Mouse (Mus musculus) layer of hippocampus, postnatal 36 days (tissue): Measurements from ENCODE around the gene Ireb2. TPM values are rescaled to one million over a fixed set of nuclear protein-coding genes. Genes with fewer than 3 reads are reported as not detected.
"Not testable (repeated sequence)": the region's sequence is repeated elsewhere in the genome, so short reads cannot be mapped to it uniquely, and the experiment has no call there.

ENCODE experiments used
- DNase-seq, 2 experiments: peaks; one replicate each; pipeline ENCODE4 v3.0.0; 2022
- total RNA-seq, 2 experiments: library from RNA; stranded (reverse); gene quantifications; 2 replicates each; pipeline ENCODE4 v1.2.3; 2021

Gene Ireb2
- total RNA-seq, 2 experiments from 2014 or later = 53.1 to 56.3 TPM

- DNase-seq = no peak
Measured at GRCm38 (mm10) chr9:54909446-54909845, 45.9 kb downstream of the Ireb2 start.

- DNase-seq = no peak
Measured at GRCm38 (mm10) chr9:54915576-54915975, 52.0 kb downstream of the Ireb2 start.

GRCm38 (mm10) chr9:54916401-54916800 lies 52.8 kb downstream of the Ireb2 start:
- no peak for DNase-seq

GRCm38 (mm10) chr9:54917010-54917677 lies 53.6 kb downstream of the Ireb2 start, which contains the start of gene Hykk:
TSS of gene Hykk (plus strand) at chr9:54917283.
- peak; percentile 85 for DNase-seq

GRCm38 (mm10) chr9:54918191-54918590 lies 54.6 kb downstream of the Ireb2 start:
- no peak for DNase-seq

- DNase-seq = no peak
Measured at GRCm38 (mm10) chr9:54918781-54919180, 55.2 kb downstream of the Ireb2 start.

GRCm38 (mm10) chr9:54919946-54920345 lies 56.4 kb downstream of the Ireb2 start:
- no peak for DNase-seq

GRCm38 (mm10) chr9:54930741-54931140 lies 67.2 kb downstream of the Ireb2 start:
- DNase-seq = no peak

GRCm38 (mm10) chr9:54931765-54932164 lies 68.2 kb downstream of the Ireb2 start:
- DNase-seq = no peak

- no peak for DNase-seq
Measured at GRCm38 (mm10) chr9:54932379-54932778, 68.8 kb downstream of the Ireb2 start.

GRCm38 (mm10) chr9:54942071-54942470 lies 78.5 kb downstream of the Ireb2 start:
- DNase-seq = no peak

GRCm38 (mm10) chr9:54944467-54944866 lies 80.9 kb downstream of the Ireb2 start:
- DNase-seq = no peak

- DNase-seq = peak in 1 of 2 experiments; percentile 8
Measured at GRCm38 (mm10) chr9:54946256-54946655, 82.7 kb downstream of the Ireb2 start.

- DNase-seq = no peak
Measured at GRCm38 (mm10) chr9:54949465-54949864, 85.9 kb downstream of the Ireb2 start.

GRCm38 (mm10) chr9:54950162-54950561 lies 86.6 kb downstream of the Ireb2 start:
- DNase-seq = not testable (repeated sequence)

GRCm38 (mm10) chr9:54950575-54951321 lies 87.2 kb downstream of the Ireb2 start, which contains the start of the genes Psma4 and AY074887:
TSS of gene Psma4 (plus strand) at chr9:54950790.
TSS of gene AY074887 (minus strand) at chr9:54950998.
- peak; percentile 85 to 87 for DNase-seq

- no peak for DNase-seq
Measured at GRCm38 (mm10) chr9:54961059-54961458, 97.5 kb downstream of the Ireb2 start.

Other genes with a start within 250 kb of the Ireb2 start
- 100 to 1,000 TPM; 110 to 111 TPM for gene Acsbg1, start 201.9 kb upstream of the Ireb2 start, total RNA-seq
- gene Dnaja4, start 164.9 kb upstream of the Ireb2 start, total RNA-seq = 10 to 100 TPM; 52.4 to 57.9 TPM
- 10 to 100 TPM; 60.9 to 62.5 TPM for gene Wdr61, start 129.3 kb upstream of the Ireb2 start, total RNA-seq
- gene Crabp1, start 99.0 kb upstream of the Ireb2 start, total RNA-seq = 1 to 10 TPM; 1.2 TPM
- 1 to 10 TPM; 2.3 to 2.5 TPM for gene Hykk, start 53.5 kb downstream of the Ireb2 start, total RNA-seq
- gene Psma4, start 87.0 kb downstream of the Ireb2 start, total RNA-seq = 100 to 1,000 TPM; 131 to 134 TPM
- under 1 TPM in 1 of 2 experiments, not detected in 1; 0.53 TPM for gene AY074887, start 87.2 kb downstream of the Ireb2 start, total RNA-seq
- 1 to 10 TPM; 8.3 to 9.1 TPM for gene Chrna5, start 117.1 kb downstream of the Ireb2 start, total RNA-seq
- under 1 TPM; 0.33 to 0.37 TPM for gene Chrna3, start 162.8 kb downstream of the Ireb2 start, total RNA-seq
- under 1 TPM in 1 of 2 experiments, not detected in 1; 0.10 TPM for gene Chrnb4, start 185.0 kb downstream of the Ireb2 start, total RNA-seq